Mouse (Mus musculus): ENCODE data around the gene Tomm40l. TPM values are rescaled to one million over a fixed set of nuclear protein-coding genes. Genes with fewer than 3 reads are reported as not detected.
"Not testable (repeated sequence)": the region's sequence is repeated elsewhere in the genome, so short reads cannot be mapped to it uniquely, and the experiment has no call there.

Gene Tomm40l
- polyA plus RNA-seq, 1 experiment: 31.8 TPM

- DNase-seq (ENCODE audit: low read depth): no peak
These were observed 28.6 kb upstream of the Tomm40l start, which contains the start of gene Ndufs2 for GRCm38 (mm10) chr1:171250680-171251593. TSS of gene Ndufs2 (minus strand) at chr1:171251388.

GRCm38 (mm10) chr1:171249913-171250600 is 27.7 kb upstream of the Tomm40l start, which contains the start of gene Adamts4:
TSS of gene Adamts4 (plus strand) at chr1:171250421.
- DNase-seq (ENCODE audit: low read depth): no peak

GRCm38 (mm10) chr1:171248386-171249226 is 26.3 kb upstream of the Tomm40l start:
- no peak for DNase-seq (ENCODE audit: low read depth)

GRCm38 (mm10) chr1:171247916-171248315 is 25.6 kb upstream of the Tomm40l start:
- DNase-seq (ENCODE audit: low read depth): no peak

- DNase-seq (ENCODE audit: low read depth): no peak
These were observed 25.1 kb upstream of the Tomm40l start for GRCm38 (mm10) chr1:171247453-171247841.

- DNase-seq (ENCODE audit: low read depth): peak; percentile 94
These were observed 24.6 kb upstream of the Tomm40l start for GRCm38 (mm10) chr1:171246709-171247452.

- no peak for DNase-seq (ENCODE audit: low read depth)
These were observed 23.0 kb upstream of the Tomm40l start for GRCm38 (mm10) chr1:171245353-171245752.

GRCm38 (mm10) chr1:171241952-171242351 is 19.6 kb upstream of the Tomm40l start:
- DNase-seq (ENCODE audit: low read depth): not testable (repeated sequence)

- no peak for DNase-seq (ENCODE audit: low read depth)
These were observed 18.6 kb upstream of the Tomm40l start for GRCm38 (mm10) chr1:171240911-171241310.

- no peak for DNase-seq (ENCODE audit: low read depth)
These were observed 17.9 kb upstream of the Tomm40l start for GRCm38 (mm10) chr1:171239992-171240744.

GRCm38 (mm10) chr1:171238463-171238862 is 16.1 kb upstream of the Tomm40l start:
- no peak for DNase-seq (ENCODE audit: low read depth)

- DNase-seq (ENCODE audit: low read depth): no peak
These were observed 15.1 kb upstream of the Tomm40l start for GRCm38 (mm10) chr1:171237438-171237837.

GRCm38 (mm10) chr1:171235791-171236190 is 13.5 kb upstream of the Tomm40l start:
- DNase-seq (ENCODE audit: low read depth): no peak

GRCm38 (mm10) chr1:171234538-171234937 is 12.2 kb upstream of the Tomm40l start:
- no peak for DNase-seq (ENCODE audit: low read depth)

- no peak for DNase-seq (ENCODE audit: low read depth)
These were observed 11.8 kb upstream of the Tomm40l start, which contains the start of gene Fcer1g for GRCm38 (mm10) chr1:171234126-171234525. TSS of gene Fcer1g (minus strand) at chr1:171234365.

- DNase-seq (ENCODE audit: low read depth): no peak
These were observed 10.8 kb upstream of the Tomm40l start for GRCm38 (mm10) chr1:171232800-171233730.

GRCm38 (mm10) chr1:171232348-171232747 is 10.0 kb upstream of the Tomm40l start:
- no peak for DNase-seq (ENCODE audit: low read depth)

- no peak for DNase-seq (ENCODE audit: low read depth)
These were observed 9.5 kb upstream of the Tomm40l start for GRCm38 (mm10) chr1:171231844-171232243.

- DNase-seq (ENCODE audit: low read depth): no peak
These were observed 7.9 kb upstream of the Tomm40l start for GRCm38 (mm10) chr1:171230215-171230614.
